Mouse (Mus musculus) T-helper 2 cell (primary cell): Measurements from ENCODE around the gene Rbp7.
"Not testable (repeated sequence)": the region's sequence is repeated elsewhere in the genome, so short reads cannot be mapped to it uniquely, and the experiment has no call there.

ENCODE experiments used
- in situ Hi-C: fragments of 300-600 bp; cut with MboI, MseI; formaldehyde crosslinking; loops from one replicate; pipeline ENCODE4 v1.15.1; 2025; ENCODE audit warnings: high pct_unique_total_duplicates

The Rbp7 gene

DNA sequence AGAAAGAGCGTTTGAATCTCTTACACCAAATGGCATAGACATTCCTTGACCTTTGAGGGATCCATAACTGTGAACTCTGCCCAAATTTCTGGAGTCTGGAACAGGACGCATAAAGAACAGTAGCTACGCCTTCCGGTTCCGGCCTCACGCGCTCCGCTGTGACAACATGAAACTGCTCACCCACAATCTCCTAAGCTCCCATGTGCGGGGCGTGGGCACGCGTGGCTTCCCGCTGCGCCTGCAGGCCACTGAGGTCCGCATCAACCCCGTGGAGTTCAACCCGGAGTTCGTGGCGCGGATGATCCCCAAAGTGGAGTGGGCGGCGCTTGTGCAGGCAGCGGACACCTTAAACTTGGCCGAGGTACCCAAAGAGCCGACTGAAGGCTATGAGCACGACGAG, 2.4 kb upstream of the Rbp7 start:
- in situ Hi-C loops: not testable (repeated sequence)

DNA sequence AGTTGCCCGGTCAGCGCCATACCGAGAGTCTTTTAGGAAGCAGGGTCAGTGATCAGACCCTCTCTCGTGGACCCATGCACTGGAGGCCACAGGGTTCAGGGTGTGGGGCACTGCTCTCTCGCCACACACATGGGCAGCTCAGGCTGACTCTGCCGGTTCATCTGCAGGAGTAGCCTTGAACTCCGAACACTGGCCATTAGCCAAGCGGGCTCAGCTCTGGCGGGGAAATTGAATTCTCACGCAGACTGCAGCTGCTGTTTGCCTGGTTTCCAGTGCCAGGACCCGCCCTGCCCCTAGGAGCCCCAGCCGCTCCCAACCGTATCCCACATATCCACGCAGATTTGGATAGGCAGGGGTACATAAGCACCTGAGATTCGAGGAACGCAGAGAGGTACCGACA, 515 bp downstream of the Rbp7 start:
- in situ Hi-C loops: no loop called here

DNA sequence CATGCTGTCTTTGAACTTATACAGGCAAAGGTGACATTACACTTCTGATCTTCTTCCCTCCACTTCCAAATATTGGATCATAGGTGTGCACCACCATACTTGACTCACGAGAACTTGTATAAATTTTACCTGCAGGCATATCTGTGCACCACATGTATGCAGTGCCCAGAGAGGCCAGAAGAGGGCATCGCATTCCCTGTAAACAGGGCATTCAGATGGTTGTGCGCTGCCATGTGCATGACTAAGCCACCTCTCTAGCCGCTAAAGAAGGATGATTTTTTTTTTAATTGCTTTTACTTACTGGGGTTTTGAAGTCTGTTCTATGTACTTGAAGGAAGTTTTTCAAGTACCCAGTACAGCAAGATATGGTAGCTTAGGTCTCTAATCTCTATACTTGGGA, 1.1 kb downstream of the Rbp7 start:
- in situ Hi-C loops: no loop called here

DNA sequence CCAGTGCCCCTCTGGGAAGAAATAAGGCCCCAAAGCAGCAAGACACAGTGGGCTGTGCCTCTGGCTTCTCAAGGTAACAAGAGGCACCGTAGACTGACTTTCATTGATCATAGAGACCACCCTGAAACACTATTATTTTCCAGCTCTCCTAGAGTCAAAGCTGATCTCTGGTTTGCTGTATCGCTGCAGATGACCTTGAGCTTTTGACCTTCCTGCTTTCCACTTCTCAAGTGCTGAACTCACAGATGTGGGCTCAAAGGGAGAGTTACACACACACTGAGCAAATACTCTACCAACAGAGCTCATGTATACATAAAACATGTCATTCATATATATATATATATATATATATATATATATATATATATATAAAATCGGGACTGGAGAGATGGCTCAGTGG, 4.1 kb downstream of the Rbp7 start:
- in situ Hi-C loops: no loop called here

DNA sequence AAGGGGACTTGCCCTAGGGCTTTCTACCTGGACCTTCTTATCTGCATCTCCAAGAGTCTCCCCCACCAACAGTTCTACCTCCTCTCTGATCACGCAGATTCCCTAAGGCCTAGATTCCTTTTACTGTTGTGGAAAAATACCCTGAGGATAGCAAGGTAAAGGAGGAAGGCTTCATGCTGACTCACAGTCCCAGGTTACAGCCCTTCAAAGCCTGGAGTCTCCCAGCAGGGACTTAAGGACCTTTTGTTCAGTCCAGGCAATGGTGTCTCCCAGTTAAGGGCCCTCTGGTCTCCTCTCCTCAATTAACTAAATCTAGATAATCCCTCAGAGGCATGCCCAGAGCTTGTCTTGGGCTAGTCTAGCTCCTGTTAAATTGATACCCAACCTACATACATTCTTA, 8.5 kb downstream of the Rbp7 start:
- in situ Hi-C loops: no loop called here

DNA sequence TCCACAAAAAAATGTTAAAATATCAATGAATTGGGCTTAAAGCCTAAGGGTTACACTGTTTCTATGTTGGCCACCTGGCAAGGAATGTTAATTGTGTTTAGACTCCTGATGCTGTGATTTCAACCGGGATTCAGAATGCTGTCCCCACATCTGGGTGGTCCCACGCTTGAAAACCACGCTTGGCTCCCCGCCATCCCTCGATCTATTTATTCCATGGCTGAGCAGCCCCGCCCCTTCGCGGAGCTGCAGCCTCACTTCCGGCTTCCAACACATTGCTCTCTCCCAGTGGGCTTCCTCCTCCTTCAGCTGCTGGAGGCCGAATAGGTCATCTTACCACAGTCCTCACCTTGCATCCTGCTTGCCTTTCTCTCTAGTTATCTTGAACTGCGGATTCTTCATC, 8.9 kb downstream of the Rbp7 start:
- in situ Hi-C loops: no loop called here

DNA sequence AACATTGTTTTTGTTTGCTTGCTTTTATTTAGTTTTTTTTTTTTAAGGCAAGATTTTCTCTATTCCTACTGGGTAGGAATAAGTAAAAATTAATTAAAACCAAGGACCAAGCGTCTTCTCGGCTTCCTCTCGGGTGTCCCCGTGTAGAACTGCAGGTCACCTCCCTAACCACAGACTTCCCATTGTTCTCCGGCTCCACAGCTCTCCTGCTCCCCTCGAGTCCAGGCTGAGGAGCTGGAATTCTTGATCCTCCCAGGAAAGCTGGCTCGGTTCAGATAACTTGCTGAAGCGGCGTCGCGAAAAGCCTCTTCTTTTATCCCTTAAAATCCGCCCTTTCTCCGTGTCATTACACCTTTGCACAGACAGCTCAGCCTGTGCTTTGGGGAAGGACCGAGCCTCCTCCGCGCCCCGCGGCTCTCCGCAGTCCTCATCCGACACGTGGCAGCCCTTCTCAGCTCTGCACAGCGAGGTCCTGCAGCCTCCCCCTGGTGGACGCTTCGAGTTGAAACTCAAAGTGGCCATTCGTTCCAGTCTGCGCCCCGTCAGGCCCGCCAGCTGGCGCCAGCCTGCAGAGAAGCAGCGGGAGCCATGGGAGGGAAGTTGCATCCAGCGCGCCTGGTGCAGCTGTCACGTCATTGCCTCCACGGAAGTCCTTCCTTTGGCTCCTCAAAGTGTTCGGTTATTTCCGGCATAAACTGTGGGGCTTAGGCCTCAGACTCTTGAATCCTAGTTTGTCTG, 9.6 kb downstream of the Rbp7 start:
- in situ Hi-C loops: no loop called here

DNA sequence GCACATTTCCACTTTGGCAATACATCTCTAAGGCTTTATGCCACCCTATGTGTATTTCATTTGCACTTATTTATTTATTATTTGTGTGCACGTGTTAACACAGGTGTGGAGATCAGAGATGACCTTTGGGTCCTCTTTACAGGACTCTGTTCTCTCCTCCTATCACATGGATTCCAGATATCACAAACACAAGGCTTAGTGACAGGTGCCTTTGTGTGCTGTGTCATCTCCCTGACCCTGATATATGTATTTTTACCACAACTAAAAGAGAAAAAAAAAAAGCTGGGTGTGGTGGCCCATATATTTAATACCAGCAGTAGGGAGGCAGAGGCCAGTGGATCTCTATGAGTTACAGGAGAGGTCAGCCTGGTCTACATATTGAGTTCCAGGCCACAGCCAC, 10.3 kb downstream of the Rbp7 start:
- in situ Hi-C loops: no loop called here

DNA sequence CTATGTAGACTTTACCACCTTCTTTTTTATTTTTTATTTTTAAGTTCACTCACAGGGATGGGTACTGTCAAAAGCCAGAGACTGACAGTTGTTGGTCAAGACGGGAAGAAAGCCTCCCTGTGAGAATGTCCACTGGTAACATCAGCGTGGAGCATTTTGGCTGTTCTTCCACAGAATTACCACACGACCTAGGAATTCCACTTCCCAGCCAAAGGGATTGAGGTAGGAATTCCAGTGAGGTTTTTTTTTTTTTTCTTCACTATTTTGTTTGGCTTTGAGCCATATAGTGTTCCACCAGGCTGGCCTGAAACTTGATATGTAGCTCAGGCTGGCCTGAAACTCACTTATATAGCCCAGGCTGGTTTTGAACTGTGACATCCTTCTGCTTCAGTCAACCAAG, 12.3 kb downstream of the Rbp7 start:
- in situ Hi-C loops: no loop called here

DNA sequence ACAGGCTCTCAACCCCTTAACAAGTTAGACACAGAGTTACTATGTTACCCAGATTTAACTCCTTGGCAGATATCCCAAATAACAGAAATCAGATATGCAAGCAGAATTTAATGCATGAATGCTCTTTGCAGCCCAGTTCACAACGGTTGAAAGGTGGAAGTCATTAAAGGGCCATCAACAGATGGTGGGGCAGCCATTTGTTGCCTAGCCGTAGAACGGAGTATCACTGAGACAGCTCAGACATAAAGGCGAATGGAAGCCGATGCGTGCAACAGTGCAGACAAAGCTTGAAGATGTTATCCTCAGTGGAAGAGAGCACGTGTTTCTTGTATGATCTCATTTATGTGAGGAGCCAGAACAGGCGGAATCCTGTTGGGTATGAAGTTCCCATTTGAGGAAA, 14.2 kb downstream of the Rbp7 start:
- in situ Hi-C loops: no loop called here

DNA sequence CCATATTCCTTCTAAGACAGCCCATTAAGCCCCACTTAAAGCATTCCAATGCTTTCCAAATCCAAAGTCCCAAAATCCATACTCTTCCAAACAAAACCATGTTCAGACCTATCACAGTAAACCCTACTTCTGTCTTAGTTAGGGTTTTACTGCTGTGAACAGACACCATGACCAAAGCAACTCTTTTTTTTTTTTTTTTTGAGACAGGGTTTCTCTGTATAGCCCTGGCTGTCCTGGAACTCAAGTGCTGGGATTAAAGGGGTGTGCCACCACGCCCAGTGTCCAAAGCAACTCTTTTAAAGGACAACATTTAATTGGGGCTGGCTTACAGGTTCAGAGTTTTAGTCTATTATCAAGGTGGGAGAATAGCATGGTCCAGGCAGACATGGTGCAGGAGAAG, 22.9 kb downstream of the Rbp7 start:
- in situ Hi-C loops: not testable (repeated sequence)

DNA sequence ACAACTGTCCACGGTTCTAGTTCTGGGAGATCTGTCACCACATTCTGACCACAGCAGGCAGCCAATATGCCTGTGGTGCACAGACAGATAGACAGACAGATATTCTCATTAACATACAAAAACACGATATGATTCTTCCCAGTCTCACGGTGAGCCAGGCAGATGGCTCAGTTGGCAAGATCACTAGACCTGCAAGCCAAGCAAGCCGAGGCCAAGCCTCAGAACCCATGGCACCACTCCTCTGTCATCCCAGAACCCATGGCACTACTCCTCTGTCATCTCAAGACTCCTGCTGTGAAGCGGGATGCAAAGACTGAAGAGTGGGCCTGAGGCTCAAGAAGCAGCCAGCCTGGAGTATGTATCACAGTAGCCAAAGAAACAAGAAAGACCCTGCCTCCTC, 25.2 kb downstream of the Rbp7 start:
- in situ Hi-C loops: no loop called here

DNA sequence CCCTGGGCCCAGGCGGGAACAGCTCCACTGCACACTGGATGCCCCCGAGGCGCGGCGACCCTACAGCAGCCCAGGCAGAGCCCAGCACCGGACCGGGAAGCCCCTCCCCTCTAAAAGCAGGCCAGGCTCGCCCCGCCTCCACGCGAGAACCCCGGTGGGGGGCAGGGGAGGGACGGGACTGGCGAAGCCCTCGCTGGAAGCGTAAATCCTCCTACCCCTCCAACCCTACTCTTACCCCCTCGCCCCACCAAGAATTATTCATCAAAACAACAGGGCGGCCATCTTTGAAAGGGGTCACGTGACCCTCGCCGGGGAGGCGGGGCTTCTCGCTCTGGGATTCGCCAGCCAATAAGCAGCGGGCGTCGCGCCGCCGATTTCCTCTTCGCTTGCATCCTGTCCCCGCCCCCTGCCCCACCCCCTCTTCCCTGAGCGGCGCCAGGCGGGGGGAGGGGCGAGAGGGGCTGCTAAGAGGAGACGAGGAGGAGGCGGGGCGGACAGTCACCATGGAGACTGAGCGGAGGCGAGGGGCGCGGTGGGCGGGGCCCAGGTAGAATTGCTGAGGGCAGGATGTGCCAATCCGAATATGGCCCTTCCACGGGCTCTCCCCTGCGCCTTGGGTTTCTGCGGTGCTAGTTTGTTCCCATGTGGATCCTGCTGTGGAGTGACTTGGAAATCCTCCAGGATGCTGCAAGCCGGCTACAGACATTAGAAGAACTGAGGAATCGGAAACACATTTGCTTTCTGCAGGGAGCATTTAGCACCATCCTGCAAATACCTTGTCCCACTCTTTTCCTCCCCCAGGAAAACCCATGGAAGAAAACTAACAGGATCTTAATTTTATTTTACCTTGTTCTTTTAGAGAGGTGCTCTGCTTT, 28.2 kb downstream of the Rbp7 start, which contains the start of gene Ube4b:
Ube4b (minus strand) TSS at position 425 of the 875 bp plus-strand sequence.
- in situ Hi-C loops: no loop called here

DNA sequence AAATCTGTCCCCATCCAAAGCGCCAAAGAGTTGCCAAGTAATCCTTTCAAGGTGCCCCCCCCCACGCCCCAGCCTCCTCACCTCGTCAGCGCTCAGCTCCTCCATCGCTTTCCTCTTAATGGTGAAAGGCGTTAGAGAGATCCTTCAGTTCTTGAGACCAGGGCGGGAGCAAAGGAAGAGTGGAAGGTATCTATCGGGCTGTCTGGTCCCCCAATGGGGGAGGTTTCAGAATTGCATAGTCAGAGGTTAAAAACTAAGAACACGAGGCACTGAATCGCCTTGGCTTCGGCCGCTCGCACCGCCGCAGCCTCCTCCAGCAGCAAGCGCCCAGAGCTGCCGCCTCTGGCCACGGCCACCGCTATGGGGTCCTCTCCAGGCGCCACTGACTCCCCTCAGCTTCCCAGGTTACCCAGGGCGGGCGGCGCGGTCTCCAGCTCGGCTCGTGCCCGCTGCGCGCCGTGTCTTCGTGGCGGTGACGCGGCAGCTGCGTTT, 28.9 kb downstream of the Rbp7 start:
- in situ Hi-C loops: no loop called here

DNA sequence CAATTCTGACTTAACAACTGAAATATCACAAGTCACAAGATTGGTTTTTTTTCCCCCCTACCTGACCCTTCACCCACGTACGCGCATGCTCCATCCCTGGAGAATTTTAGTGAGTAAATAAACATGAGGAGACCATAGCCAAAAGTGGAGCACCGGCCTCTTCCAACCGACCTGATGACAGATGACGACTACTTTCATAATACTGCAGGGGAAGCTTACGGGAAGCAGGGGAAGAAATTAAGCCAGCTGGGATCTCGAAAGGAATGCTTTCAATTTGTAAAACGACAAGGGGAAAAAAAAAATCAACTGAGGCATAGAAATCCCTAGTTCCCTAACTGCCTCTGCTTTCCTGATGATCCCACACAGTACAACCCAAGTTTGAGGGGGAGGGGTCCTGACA, 30.0 kb downstream of the Rbp7 start:
- in situ Hi-C loops: no loop called here

DNA sequence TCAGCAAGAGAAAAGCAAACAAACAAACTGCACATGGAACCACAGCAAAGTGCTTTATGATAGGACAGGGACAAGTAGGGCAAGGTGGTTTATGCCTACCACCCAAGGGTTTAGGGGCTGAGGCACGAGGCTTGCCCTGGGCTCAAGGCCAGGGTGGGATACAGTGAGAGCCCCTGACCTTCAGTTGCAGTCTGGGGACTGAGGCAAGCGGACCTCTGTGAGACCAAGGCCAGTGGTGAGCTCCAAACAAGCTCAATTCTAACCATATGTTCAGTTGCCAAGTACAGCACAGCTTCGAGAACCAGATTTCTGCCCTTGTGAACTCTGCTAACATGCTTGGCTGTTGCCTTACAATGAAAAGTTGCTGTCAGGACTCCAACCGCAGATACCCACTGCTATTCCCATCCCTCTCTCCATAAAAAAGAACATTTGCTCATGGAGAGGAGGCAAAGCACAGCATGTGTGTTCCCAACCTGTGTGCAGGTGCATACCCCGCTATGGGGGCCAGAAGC, 36.9 kb downstream of the Rbp7 start:
- in situ Hi-C loops: no loop called here

DNA sequence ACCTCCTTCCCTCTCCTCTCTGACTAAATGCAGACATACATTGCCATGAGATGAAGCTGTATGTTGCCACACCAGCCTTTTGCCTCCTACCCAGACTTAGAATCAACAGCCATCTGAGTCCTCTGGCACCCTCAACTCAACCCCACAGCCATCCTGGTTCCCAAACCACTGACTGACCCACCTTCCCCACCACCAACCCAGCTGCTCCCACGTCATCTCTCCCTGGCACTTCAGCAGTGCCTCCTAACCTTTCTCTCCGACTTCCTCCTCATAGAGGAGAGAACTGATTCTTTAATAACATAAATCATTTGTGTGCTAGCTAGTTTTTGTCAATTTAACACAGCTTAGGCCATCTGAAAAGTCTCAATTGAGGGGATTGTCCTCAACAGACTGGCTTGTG, 37.8 kb downstream of the Rbp7 start:
- in situ Hi-C loops: no loop called here

DNA sequence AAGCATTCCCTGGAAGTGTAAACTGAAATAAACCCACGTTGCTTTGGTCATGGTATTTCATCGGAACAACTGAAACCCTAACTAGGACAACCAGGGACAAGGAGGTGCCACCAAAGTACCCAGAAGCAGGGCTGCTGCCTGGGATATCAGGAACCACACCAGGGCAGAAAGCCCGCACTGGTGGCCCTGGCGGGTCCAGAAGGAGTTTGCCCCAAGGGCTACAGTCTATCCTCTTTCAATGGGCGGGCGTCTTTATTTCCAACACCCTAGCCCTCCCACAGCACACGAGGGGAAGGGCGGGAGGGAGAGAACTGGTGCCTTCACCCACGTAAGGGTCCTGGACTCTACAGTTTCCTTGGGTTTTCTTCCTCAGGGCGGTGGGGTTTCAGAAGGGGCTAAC, 38.4 kb downstream of the Rbp7 start:
- in situ Hi-C loops: no loop called here

DNA sequence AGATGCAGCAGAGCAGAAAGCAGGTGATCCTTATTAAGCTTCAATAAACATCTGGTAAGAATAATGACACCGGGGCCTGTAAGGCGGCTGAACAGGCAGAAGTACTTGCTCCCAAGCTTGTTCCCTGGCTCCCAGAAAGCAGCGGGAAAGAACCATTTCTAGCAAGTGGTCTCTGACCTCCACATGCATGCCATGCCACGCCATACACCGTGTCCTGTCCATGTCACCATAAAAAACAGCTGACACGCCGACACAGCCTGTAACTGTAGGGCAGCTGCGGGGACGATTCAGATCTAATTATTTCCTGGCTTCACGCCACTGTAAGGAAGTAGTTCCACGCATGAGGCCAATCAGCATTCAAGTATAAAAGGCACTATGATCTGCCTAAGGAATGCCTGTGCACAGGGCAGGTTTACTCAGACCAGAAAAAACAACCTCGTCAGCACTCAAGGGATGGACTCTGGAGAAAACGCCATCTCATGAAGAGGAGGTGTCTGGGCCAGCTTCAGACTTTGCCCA, 39.1 kb downstream of the Rbp7 start:
- in situ Hi-C loops: no loop called here

DNA sequence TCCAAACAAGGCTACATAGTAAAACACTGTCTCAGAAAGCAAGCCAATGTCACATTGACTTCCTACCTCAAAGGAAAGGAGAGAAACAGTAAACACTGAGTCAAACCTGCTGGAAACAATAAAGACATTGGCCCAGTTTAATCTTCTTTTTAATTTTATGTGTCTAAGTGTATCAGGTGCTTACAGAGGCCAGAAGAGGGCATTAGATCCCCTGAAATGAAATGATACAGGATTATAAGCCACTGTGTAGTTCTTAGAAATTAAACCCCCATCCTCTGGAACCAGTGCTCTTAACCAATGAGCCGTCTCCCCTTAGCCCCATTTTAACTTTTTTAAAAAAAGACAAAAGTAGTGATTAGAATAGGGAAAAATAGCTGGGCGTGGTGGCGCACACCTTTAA, 40.5 kb downstream of the Rbp7 start:
- in situ Hi-C loops: no loop called here

DNA sequence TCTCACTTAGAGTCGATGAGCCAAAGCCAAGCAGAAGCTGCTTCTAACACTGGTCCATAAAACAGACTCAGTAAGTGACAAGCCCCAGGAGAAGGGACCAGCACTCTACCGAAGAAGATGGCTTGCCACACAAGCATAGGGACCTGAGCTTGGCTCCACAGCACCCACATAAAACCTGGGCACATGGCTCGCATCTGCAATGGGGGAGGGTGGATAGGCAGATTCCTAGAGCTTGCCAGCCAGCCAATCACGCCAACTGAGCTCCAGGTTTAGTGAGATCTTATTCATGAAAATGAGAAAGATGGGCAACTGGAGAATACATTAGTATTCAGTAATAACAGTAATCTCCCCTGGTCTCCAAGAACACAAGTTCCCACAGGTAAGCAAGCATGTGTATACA, 45.0 kb downstream of the Rbp7 start:
- in situ Hi-C loops: no loop called here

DNA sequence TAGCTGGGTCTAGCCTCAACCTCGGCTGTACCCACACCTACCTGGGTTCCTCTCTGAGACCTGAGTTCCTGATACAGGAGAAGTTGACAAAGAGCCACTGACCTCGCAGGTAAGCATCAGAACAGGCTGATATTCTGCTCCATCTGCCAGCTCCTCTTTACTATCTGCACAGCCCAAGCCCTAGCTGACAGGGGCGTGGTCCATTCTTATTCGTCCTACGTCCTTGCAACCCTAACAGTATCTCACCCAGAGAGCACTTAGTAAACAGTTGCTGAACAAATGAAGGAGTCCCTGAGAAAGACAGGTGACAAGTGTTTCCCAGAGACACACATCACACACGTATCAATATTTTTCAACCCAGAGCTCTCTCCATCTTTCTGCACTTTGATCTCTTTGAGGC, 46.4 kb downstream of the Rbp7 start:
- in situ Hi-C loops: no loop called here

DNA sequence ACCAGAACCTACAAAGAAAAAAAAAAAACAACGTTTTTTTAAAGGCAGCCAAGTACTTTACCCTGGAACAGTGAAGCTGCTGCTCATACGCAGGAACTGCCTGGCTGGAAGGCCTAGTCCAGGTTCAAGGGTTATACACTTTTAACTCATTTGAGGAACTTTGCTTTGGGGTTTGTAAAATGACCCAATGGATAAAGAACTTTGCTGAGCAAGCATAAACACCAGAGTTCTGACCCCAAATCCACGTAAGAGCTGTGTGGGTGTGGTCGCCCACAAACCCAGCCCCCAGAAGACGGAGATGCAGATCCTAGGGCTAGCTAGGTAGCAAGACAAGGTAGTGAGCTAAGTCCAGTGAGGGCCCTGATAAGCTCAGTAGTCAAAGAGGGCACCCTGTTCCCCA, 47.3 kb downstream of the Rbp7 start:
- in situ Hi-C loops: no loop called here
